Mouse (Mus musculus): ENCODE measurements around the gene Six1.
"Not testable (repeated sequence)": the region's sequence is repeated elsewhere in the genome, so short reads cannot be mapped to it uniquely, and the experiment has no call there.

The Six1 gene

GRCm38 (mm10) chr12:73053668-73054241 is at the start of gene Six1:
Gene Six1 (minus strand): TSS chr12:73053887.
- peak; percentile 82 for DNase-seq (ENCODE audit: low spot score)

GRCm38 (mm10) chr12:73098593-73098992 is 44.9 kb upstream of the Six1 start:
- no peak for DNase-seq (ENCODE audit: low spot score)

GRCm38 (mm10) chr12:73096177-73096576 is 42.5 kb upstream of the Six1 start:
- DNase-seq (ENCODE audit: low spot score): not testable (repeated sequence)

- no peak for DNase-seq (ENCODE audit: low spot score)
Measured at GRCm38 (mm10) chr12:73094605-73095004, 40.9 kb upstream of the Six1 start.

- no peak for DNase-seq (ENCODE audit: low spot score)
Measured at GRCm38 (mm10) chr12:73094189-73094588, 40.5 kb upstream of the Six1 start.

- DNase-seq (ENCODE audit: low spot score): no peak
Measured at GRCm38 (mm10) chr12:73090672-73091335, 37.1 kb upstream of the Six1 start.

GRCm38 (mm10) chr12:73088911-73089310 is 35.2 kb upstream of the Six1 start:
- DNase-seq (ENCODE audit: low spot score): peak; percentile 10

GRCm38 (mm10) chr12:73088500-73088899 is 34.8 kb upstream of the Six1 start:
- DNase-seq (ENCODE audit: low spot score): no peak

GRCm38 (mm10) chr12:73087086-73087485 is 33.4 kb upstream of the Six1 start:
- DNase-seq (ENCODE audit: low spot score): no peak

GRCm38 (mm10) chr12:73085739-73086630 is 32.3 kb upstream of the Six1 start:
- DNase-seq (ENCODE audit: low spot score): no peak

GRCm38 (mm10) chr12:73083773-73084172 is 30.1 kb upstream of the Six1 start:
- no peak for DNase-seq (ENCODE audit: low spot score)

GRCm38 (mm10) chr12:73081828-73082227 is 28.1 kb upstream of the Six1 start:
- not testable (repeated sequence) for DNase-seq (ENCODE audit: low spot score)

- DNase-seq (ENCODE audit: low spot score): no peak
Measured at GRCm38 (mm10) chr12:73060805-73061410, 7.2 kb upstream of the Six1 start.

- no peak for DNase-seq (ENCODE audit: low spot score)
Measured at GRCm38 (mm10) chr12:73057492-73057891, 3.8 kb upstream of the Six1 start.

- peak; percentile 32 for DNase-seq (ENCODE audit: low spot score)
Measured at GRCm38 (mm10) chr12:73055451-73055850, 1.8 kb upstream of the Six1 start.

- DNase-seq (ENCODE audit: low spot score): peak; percentile 27
Measured at GRCm38 (mm10) chr12:73054576-73055185, 994 bp upstream of the Six1 start.

GRCm38 (mm10) chr12:73052651-73053591 is 766 bp downstream of the Six1 start:
- peak; percentile 37 for DNase-seq (ENCODE audit: low spot score)

GRCm38 (mm10) chr12:73052036-73052650 is 1.5 kb downstream of the Six1 start:
- peak; percentile 65 for DNase-seq (ENCODE audit: low spot score)

- DNase-seq (ENCODE audit: low spot score): peak; percentile 81
Measured at GRCm38 (mm10) chr12:73050811-73051580, 2.7 kb downstream of the Six1 start.

GRCm38 (mm10) chr12:73050305-73050704 is 3.4 kb downstream of the Six1 start:
- no peak for DNase-seq (ENCODE audit: low spot score)

Measured in retina, embryonic 14.5 days (tissue).